Mouse (Mus musculus) kidney, adult 2 months (tissue): ENCODE measurements around the gene Slc25a25. TPM values are rescaled to one million over a fixed set of nuclear protein-coding genes. Genes with fewer than 3 reads are reported as not detected.
A peak's percentile ranks its signal among the peaks of the same experiment; 100 is the strongest.
"Not testable (repeated sequence)": the region's sequence is repeated elsewhere in the genome, so short reads cannot be mapped to it uniquely, and the experiment has no call there.

ENCODE experiments used
- DNase-seq: peaks from one replicate; pipeline ENCODE4 v3.0.0; 2021
- H3K27ac ChIP-seq: fragments of 200-500 bp; 2 replicates; pipeline ENCODE4 v1.5.1; 2012; ENCODE audit warnings: low read depth, low read length, control low read depth, inconsistent platforms; ENCODE audit not compliant: insufficient read depth
- H3K27me3 ChIP-seq: fragments of 200-500 bp; replicated peaks from 2 replicates; pipeline ENCODE4 v1.6.1; 2012; ENCODE audit warnings: mild to moderate bottlenecking, moderate library complexity, low read length, inconsistent platforms; ENCODE audit not compliant: control insufficient read depth, insufficient read depth
- H3K36me3 ChIP-seq: fragments of 200-500 bp; 2 replicates; pipeline ENCODE4 v1.6.1; 2012; ENCODE audit warnings: mild to moderate bottlenecking, moderate library complexity, low read length, inconsistent platforms; ENCODE audit not compliant: control insufficient read depth, insufficient read depth
- H3K4me1 ChIP-seq: fragments of 200-500 bp; 2 replicates; pipeline ENCODE4 v1.6.1; 2011; ENCODE audit warnings: low read length; ENCODE audit not compliant: control insufficient read depth, insufficient read depth
- H3K4me3 ChIP-seq: fragments of 200-500 bp; 2 replicates; pipeline ENCODE4 v1.5.1; 2011; ENCODE audit warnings: mild to moderate bottlenecking, low read depth, low read length, control low read depth; ENCODE audit not compliant: insufficient read depth
- CTCF ChIP-seq: fragments of 200-500 bp; conservative IDR thresholded peaks from 2 replicates; pipeline ENCODE4 v1.5.1; 2011; ENCODE audit warnings: low read depth, mild to moderate bottlenecking, control low read depth, low read length, moderate library complexity, mixed read lengths; ENCODE audit not compliant: insufficient read depth, insufficient read length
- POLR2A ChIP-seq: fragments of 200-500 bp; IDR thresholded peaks from one replicate; pipeline ENCODE4 v1.6.1; 2011; ENCODE audit warnings: low read depth, low read length, control low read depth
- WGBS: fragments of 180-500 bp; shearing (Covaris S2); methylation state at CpG from one replicate; pipeline ENCODE4 v1.1.7; 2018; 5-methylcytosine and 5-hydroxymethylcytosine counted together
- polyA plus RNA-seq: library from polyadenylated mRNA; depleted of rRNA; stranded (reverse); fragments of >200 nt; gene quantifications from 2 replicates; pipeline ENCODE4 v1.2.3, GENCODE M21; 2012

The Slc25a25 gene
- polyA plus RNA-seq, 1 experiment = 25.3 TPM

DNA sequence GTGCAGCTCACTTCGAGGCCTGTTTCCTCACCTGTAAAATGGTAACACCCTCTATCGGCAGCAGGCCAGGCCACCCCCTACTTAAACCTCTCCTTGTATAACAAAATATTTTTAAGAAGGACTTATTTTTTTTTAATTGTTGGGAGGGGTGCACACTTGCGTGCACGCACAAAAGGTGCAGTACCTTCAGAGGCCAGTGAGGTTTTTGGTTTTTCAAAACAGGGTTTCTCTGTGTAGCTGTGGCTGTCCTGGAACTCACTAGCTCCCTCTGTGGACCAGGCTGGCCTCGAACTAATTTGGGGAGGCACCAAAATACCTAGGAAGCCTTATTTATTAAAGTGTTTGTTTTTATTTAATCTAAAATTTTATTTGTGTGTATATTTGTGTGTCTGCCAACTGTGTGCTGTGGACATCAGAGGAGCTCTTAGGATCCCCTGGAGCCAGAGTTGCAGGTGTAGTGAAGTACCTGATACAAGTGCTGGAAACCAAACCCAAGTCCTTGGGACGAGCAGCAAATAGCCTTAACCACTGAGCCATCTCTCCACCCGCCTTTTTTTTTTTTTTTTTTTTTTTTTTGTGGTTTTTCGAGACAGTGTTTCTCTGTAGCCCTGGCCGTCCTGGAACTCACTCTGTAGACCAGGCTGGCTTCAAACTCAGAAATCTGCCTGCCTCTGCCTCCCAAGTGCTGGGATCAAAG, 32.1 kb upstream of the Slc25a25 start:
- no peaks in the 10 kb centered on the region for H3K36me3 ChIP-seq
- 67% methylated on average over 9 of the region's 9 CpGs for WGBS

DNA sequence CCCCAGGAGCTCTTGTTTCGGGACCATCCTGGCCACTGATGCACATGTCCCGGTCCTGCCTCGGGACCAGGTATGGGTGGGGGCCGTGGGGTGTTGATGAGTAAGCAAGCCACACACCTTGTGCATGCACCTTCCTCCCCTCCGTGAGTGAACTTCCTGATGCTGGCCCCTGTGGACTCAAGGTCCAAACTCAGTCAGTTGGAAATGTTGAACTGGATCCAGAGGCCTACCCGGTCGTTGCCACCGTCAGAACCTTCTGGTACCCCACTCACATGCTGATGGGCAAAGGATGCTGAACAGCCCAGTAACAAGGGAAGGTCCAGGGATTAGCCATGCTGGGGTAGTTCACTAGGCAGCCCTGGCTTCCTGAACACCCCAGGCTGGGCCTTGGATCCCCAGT, 31.1 kb upstream of the Slc25a25 start:
- Histone ChIP-seq H3K36me3 (no peaks in the 10 kb centered on the region), H3K4me3 (no peak overlapping the region), H3K27ac (peak overlapping the region; percentile 45; the same call in 1 of the 2 replicates), H3K4me1 (peaks cover 10% of the 10 kb centered on the region; the same call in 1 of the 2 replicates), H3K27me3 (no peaks in the 10 kb centered on the region)
- TF ChIP-seq POLR2A = no peak
- TF ChIP-seq CTCF = no peak
- DNase-seq = peak; percentile 93
- 65% methylated on average over 8 of the region's 8 CpGs for WGBS

More for the DNA sequence above, 32.1 kb upstream of the Slc25a25 start:
- TF ChIP-seq POLR2A (no peak), CTCF (peak; percentile 42)
- DNase-seq = peak; percentile 49
- no peak overlapping the region; the same call in 1 of the 2 replicates for H3K27ac ChIP-seq
- H3K4me3 ChIP-seq = no peak overlapping the region
- H3K27me3 ChIP-seq = no peaks in the 10 kb centered on the region
- peaks cover 10% of the 10 kb centered on the region; the same call in 1 of the 2 replicates for H3K4me1 ChIP-seq

DNA sequence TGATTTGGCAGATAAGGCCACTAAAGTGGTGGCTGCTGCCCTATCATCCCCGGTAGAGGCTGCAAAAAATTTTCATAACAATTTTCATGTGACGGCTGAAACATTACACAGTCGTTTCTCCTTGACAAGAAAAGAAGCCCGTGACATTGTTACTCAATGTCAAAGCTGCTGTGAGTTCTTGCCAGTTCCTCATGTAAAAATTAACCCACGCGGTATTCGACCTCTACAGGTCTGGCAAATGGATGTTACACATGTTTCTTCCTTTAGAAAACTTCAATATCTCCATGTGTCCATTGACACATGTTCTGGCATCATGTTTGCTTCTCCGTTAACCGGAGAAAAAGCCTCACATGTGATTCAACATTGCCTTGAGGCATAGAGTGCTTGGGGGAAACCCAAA, 24.1 kb upstream of the Slc25a25 start:
- H3K27me3 ChIP-seq, H3K36me3 ChIP-seq, H3K4me1 ChIP-seq, H3K4me3 ChIP-seq, H3K27ac ChIP-seq: not testable (repeated sequence)
- peak; percentile 74 for DNase-seq
- WGBS = 54% methylated on average over 5 of the region's 9 CpGs

DNA sequence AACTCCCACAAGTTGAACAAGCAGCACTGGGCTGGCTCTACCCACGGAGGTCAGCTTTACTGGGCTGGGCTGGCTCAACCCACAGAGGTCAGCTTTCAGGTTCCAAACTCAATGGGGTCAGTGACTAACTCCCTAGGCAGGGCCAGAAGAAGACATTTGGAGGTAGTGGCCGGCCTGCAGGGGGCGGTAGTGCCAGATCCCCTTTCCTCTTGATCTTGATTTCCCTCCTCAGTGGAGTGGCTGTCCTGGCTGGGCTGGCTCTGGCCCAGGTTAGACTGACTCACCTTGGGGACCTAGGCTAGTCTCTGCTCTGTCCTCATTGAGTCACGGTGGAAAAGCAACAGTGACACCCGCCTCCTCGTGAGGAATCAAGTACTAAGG, 20.4 kb upstream of the Slc25a25 start:
- H3K4me1 ChIP-seq = no peaks in the 10 kb centered on the region
- no peak overlapping the region for H3K4me3 ChIP-seq
- 81% methylated on average over 6 of the region's 6 CpGs for whole genome bisulfite sequencing
- H3K27me3 ChIP-seq = no peaks in the 10 kb centered on the region
- DNase-seq = peak; percentile 34
- no peak overlapping the region for H3K27ac ChIP-seq
- TF ChIP-seq POLR2A = no peak
- TF ChIP-seq CTCF = peak; percentile 51
- no peaks in the 10 kb centered on the region for H3K36me3 ChIP-seq

DNA sequence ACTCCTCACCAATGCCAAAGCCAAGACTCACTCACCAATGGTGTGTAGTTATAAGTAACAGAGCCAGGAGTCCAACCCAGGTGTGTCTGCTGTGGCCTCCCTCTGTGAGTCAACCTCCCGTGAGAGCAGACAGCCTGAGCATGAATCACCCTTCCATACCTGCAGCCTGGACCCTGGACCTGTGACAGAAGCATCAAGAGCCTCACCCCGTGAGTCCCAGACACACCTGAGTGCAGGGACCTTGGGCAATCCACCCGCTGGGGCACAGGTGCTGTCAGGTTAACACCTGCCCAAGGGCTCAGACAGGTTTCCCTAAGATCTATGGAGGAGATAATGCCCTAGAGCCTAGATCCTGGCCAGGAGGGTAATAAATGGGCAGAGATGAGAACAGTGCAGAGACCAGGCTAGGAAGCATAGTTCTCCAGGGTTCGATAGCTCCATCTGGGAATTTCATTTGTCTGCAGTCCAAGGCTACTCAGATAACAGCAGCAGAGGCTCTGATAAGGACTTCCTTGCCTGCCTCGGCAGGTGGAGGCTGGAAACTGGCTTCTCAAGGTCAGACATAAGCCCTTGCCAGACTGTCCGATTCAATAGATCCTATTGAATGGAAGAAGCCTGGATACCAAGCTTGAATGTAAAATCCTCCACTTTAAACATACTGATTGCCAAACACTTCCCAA, 19.9 kb upstream of the Slc25a25 start:
- H3K36me3 ChIP-seq = no peaks in the 10 kb centered on the region
- H3K27ac ChIP-seq = no peak overlapping the region
- H3K4me1 ChIP-seq = no peaks in the 10 kb centered on the region
- TF ChIP-seq CTCF (no peak), POLR2A (no peak)
- DNase-seq = no peak
- 79% methylated on average over 6 of the region's 6 CpGs for WGBS
- no peaks in the 10 kb centered on the region for H3K27me3 ChIP-seq
- no peak overlapping the region for H3K4me3 ChIP-seq

DNA sequence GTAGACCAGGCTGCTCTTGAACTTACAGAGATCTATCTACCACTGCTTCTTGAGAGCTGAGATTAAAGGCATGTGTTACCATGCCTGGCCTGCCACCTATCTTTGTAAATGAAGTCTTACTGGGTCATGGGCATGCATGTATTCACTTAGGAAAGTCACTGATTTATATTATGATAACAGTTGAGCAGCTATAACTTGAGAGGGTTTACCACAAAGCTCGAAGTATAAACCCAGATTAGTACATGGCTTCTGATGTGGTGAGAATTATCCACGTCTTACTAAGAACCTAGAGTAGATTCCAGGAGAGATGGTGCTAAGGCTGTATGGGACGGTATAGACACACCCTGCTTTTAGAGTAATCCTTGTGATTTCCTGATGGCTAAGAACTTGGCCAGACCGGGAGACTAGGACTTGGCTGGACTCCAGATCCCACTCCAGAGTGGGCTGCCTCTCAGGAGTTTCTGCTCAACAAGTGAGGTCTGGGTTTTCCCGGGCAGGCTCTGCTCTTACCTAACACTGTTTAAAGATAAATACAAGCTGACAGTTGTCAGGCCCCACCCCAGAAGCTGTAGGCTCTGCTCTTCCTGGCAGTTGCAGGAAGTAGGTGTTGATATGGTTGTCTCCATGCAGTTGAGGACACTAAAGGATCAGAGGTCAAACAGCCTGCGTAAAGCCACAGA, 13.1 kb upstream of the Slc25a25 start:
- no peak overlapping the region for H3K27ac ChIP-seq
- DNase-seq = no peak
- no peaks in the 10 kb centered on the region for H3K27me3 ChIP-seq
- 55% methylated on average over 6 of the region's 6 CpGs for WGBS
- H3K4me1 ChIP-seq = no peaks in the 10 kb centered on the region
- no peaks in the 10 kb centered on the region for H3K36me3 ChIP-seq
- TF ChIP-seq CTCF (no peak), POLR2A (no peak)
- no peak overlapping the region for H3K4me3 ChIP-seq

DNA sequence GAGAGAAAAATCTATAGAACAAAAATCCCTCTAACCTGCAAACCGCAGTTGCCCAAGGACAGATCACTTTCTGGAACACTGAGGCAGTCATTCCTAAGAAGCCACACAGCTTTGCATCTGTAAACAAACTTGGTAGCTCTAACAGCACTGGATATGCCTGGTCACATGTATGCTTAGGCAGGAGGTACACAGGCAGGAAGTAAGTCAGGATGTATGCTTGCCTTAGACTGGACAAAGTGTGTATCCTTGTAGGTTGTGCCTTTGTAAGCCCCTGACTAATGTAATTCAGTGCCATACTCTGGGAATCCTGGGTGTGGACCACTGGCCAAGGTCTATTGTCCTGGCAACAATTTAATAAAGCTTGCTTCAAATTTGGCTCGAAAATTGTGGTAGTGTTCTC, 12.5 kb upstream of the Slc25a25 start:
- H3K36me3 ChIP-seq = no peaks in the 10 kb centered on the region
- no peak for DNase-seq
- WGBS = 82% methylated on average over 2 of the region's 2 CpGs
- no peaks in the 10 kb centered on the region for H3K4me1 ChIP-seq
- H3K27ac ChIP-seq = no peak overlapping the region
- no peak overlapping the region for H3K4me3 ChIP-seq
- no peak for TF ChIP-seq POLR2A
- TF ChIP-seq CTCF = no peak
- no peaks in the 10 kb centered on the region for H3K27me3 ChIP-seq
